Comparison of ENCODE assay signal across 9 mouse cellular contexts in the genomic region with DNA sequence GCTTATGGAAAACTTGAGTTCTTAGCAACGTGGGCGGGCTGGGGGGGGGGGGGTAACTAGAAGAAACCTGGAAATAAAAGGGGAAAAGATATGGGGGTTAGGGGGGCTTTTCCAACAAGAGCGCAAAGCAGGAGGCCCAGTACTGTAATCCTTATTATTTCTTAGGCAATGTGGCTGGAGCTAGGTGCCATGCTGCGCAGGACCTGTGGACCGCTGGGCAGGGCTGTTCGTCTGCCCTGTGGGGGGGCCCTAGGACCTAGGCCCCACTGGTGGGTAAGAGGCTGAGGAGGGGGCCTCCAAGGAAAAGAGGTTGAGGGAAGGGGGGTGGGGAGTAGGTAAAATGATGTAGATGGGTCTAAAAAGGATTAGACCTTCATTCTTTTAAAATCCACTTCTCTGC. TPM values are rescaled to one million over a fixed set of nuclear protein-coding genes. Genes with fewer than 3 reads are reported as not detected.
DNase-seq lines count a peak whose midpoint lies in the region; ATAC-seq and TF ChIP-seq lines count a peak whose summit lies in the region.
"Had no signal": no experiment of that assay in that cellular context is flagged by ENCODE, and none has a peak within 500 bp of the region (broad histone marks: within the 10 kb centered on the region; RNA-seq: fewer than 3 reads in every experiment).

No protein-coding gene starts in this region.

- H3K4me1 ChIP-seq in heart, embryonic 14.5 days (ENCODE audit: control insufficient read depth in 2 of 2, insufficient read depth in 2 of 2, low read length in 2 of 2), result peaks cover 8 to 9% of the 10 kb centered on the region in 2 experiments; a peak in 3 of 4 replicates
- H3K4me1 ChIP-seq in ES-Bruce4 (ENCODE audit: control insufficient read depth, insufficient read depth, low read length), result peaks cover 2% of the 10 kb centered on the region
- H3K4me1 ChIP-seq in forebrain, embryonic 14.5 days (ENCODE audit: control insufficient read depth, insufficient read depth, low read length), result peaks cover 7% of the 10 kb centered on the region
- H3K4me1 ChIP-seq in liver, embryonic 16.5 days (ENCODE audit: control insufficient read depth, low read depth, low read length), result peaks cover 15% of the 10 kb centered on the region

- no peaks in the 10 kb centered on the region for H3K9me3 ChIP-seq in heart, embryonic 14.5 days (ENCODE audit: control insufficient read depth, low read length)
- no peaks in the 10 kb centered on the region for H3K9me3 ChIP-seq in ES-Bruce4 (replicated peaks; ENCODE audit: control insufficient read depth, insufficient read depth, low read length, poor library complexity, severe bottlenecking)
- H3K9me3 ChIP-seq in forebrain, embryonic 14.5 days (replicated peaks; ENCODE audit: control insufficient read depth, low read length), result no peaks in the 10 kb centered on the region
- H3K9me3 ChIP-seq in liver, embryonic 16.5 days (replicated peaks; ENCODE audit: control insufficient read depth, low read length), result no peaks in the 10 kb centered on the region

- TF ChIP-seq CTCF in ES-Bruce4 (IDR thresholded peaks at IDR 0.05; ENCODE audit: low read depth, low read length), result no peak

- H3K27me3 ChIP-seq in heart, embryonic 14.5 days (ENCODE audit: control insufficient read depth, insufficient read depth, low read length), result no peaks in the 10 kb centered on the region
- H3K27me3 ChIP-seq in ES-Bruce4 (ENCODE audit: control insufficient read depth, insufficient read depth, low read length, poor library complexity, severe bottlenecking), result no peaks in the 10 kb centered on the region
- H3K27me3 ChIP-seq in forebrain, embryonic 14.5 days (replicated peaks; ENCODE audit: control insufficient read depth, insufficient read depth, low read length), result no peaks in the 10 kb centered on the region
- no peaks in the 10 kb centered on the region for H3K27me3 ChIP-seq in liver, embryonic 16.5 days (ENCODE audit: control insufficient read depth, insufficient read depth, low read depth, low read length)
- H3K27me3 ChIP-seq: Patski had no signal

- no peak for TF ChIP-seq EP300 in ES-Bruce4 (IDR thresholded peaks at IDR 0.05; ENCODE audit: insufficient read depth, low read depth, low read length)

- no peak; the same call in 1 of the 2 replicates for ATAC-seq in heart, embryonic 14.5 days (ENCODE audit: insufficient number of reproducible peaks, insufficient read depth, low FRiP score, low read depth)
- peak; percentile 35 for ATAC-seq in forebrain, embryonic 14.5 days
- no peak for ATAC-seq in liver, embryonic 16.5 days (ENCODE audit: low read depth)

- no peak for TF ChIP-seq POLR2A in ES-Bruce4 (IDR thresholded peaks at IDR 0.05; ENCODE audit: insufficient read depth, low read length)

- peak overlapping the region; percentile 50 to 88 for H3K4me3 ChIP-seq in heart, embryonic 14.5 days (ENCODE audit: control insufficient read depth in 1 of 2, insufficient read depth in 1 of 2, low read depth in 1 of 2, low read length in 2 of 2)
- H3K4me3 ChIP-seq in ES-Bruce4 (ENCODE audit: low read depth, low read length), result peak overlapping the region; percentile 51
- peak overlapping the region; percentile 50 for H3K4me3 ChIP-seq in forebrain, embryonic 14.5 days (ENCODE audit: low read depth, low read length)
- H3K4me3 ChIP-seq in liver, embryonic 16.5 days (ENCODE audit: low read depth, low read length), result peak overlapping the region; percentile 79

- 5% methylated on average over 6 of the region's 6 CpGs for WGBS in heart, embryonic 14.5 days
- WGBS in forebrain, embryonic 14.5 days, result 2% methylated on average over 6 of the region's 6 CpGs
- 10% methylated on average over 6 of the region's 6 CpGs for WGBS in liver, embryonic 16.5 days (ENCODE audit: insufficient replicate concordance)

- H3K36me3 ChIP-seq in heart, embryonic 14.5 days (ENCODE audit: control insufficient read depth, insufficient read depth, low read length), result no peaks in the 10 kb centered on the region
- no peaks in the 10 kb centered on the region for H3K36me3 ChIP-seq in ES-Bruce4 (ENCODE audit: control insufficient read depth, insufficient read depth, low read length, poor library complexity, severe bottlenecking)
- no peaks in the 10 kb centered on the region for H3K36me3 ChIP-seq in forebrain, embryonic 14.5 days (ENCODE audit: control insufficient read depth, insufficient read depth, low read length)
- no peaks in the 10 kb centered on the region for H3K36me3 ChIP-seq in liver, embryonic 16.5 days (ENCODE audit: control insufficient read depth, insufficient read depth)

- peak overlapping the region; percentile 68 for H3K9ac ChIP-seq in heart, embryonic 14.5 days (ENCODE audit: low read length)
- H3K9ac ChIP-seq in ES-Bruce4 (ENCODE audit: low read depth, poor library complexity, severe bottlenecking), result peak overlapping the region; percentile 32; the same call in 1 of the 2 replicates
- peak overlapping the region; percentile 57 for H3K9ac ChIP-seq in forebrain, embryonic 14.5 days (ENCODE audit: low read length)
- H3K9ac ChIP-seq in liver, embryonic 16.5 days (ENCODE audit: low read depth, low read length), result peak overlapping the region; percentile 66

- H3K27ac ChIP-seq in heart, embryonic 14.5 days (replicated peaks in 1 of 2; ENCODE audit: control insufficient read depth in 1 of 2, insufficient read depth in 1 of 2, low read depth in 2 of 2, low read length in 2 of 2), result peak overlapping the region in 1 of 2 experiments; percentile 56; a peak in 1 of 4 replicates
- no peak overlapping the region for H3K27ac ChIP-seq in ES-Bruce4 (ENCODE audit: insufficient read depth, low read length)
- peak overlapping the region; percentile 56; the same call in 1 of the 2 replicates for H3K27ac ChIP-seq in forebrain, embryonic 14.5 days (ENCODE audit: low read depth, low read length)
- no peak overlapping the region for H3K27ac ChIP-seq in liver, embryonic 16.5 days (ENCODE audit: low read length)

- peak overlapping the region; percentile 72 for H3K4me2 ChIP-seq in heart, embryonic 14.5 days (ENCODE audit: low read length)
- H3K4me2 ChIP-seq in forebrain, embryonic 14.5 days (ENCODE audit: low read length), result peak overlapping the region; percentile 68
- H3K4me2 ChIP-seq in liver, embryonic 16.5 days (ENCODE audit: low read depth, low read length), result peak overlapping the region; percentile 71

- no peak for DNase-seq in heart, adult 11 months
- DNase-seq in forebrain, embryonic 14.5 days (ENCODE audit: low spot score), result peak; percentile 23
- no peak for DNase-seq in right cerebral cortex, postnatal 36 days (ENCODE audit: low spot score in 2 of 2)
- no peak for DNase-seq in layer of hippocampus, adult 11-12 months (ENCODE audit: low spot score)
- DNase-seq in testis, postnatal 14 days (ENCODE audit: low spot score), result no peak

RNA-seq across cellular contexts. Expression of a gene that starts 0.5 kb away (rescaled TPM):
- 9.9 and 11.9 TPM in 2 replicates for polyA plus RNA-seq in heart, embryonic 14.5 days (2014; fragmentation: Nextera tagmentation; extraction: Ambion mirVana)
- polyA plus RNA-seq in ES-Bruce4 (2011; ENCODE audit: insufficient read depth, insufficient read length, low read depth, missing spikeins), result 7.8 and 10.9 TPM in 2 replicates
- 21.1 and 22.9 TPM in 2 replicates for polyA plus RNA-seq in forebrain, embryonic 14.5 days (2014; fragmentation: Nextera tagmentation; extraction: Ambion mirVana)
- 26.6 and 32.3 TPM in 2 replicates for polyA plus RNA-seq in liver, embryonic 16.5 days (2015; fragmentation: Nextera tagmentation; extraction: Ambion mirVana)

RNA-seq across cellular contexts. Expression of a gene that starts 4.8 kb away (rescaled TPM):
- 3.4 and 3.8 TPM in 2 replicates for polyA plus RNA-seq in heart, embryonic 14.5 days (2014; fragmentation: Nextera tagmentation; extraction: Ambion mirVana)
- polyA plus RNA-seq in ES-Bruce4 (2011; ENCODE audit: insufficient read depth, insufficient read length, low read depth, missing spikeins), result 10.7 and 11.3 TPM in 2 replicates
- polyA plus RNA-seq in forebrain, embryonic 14.5 days (2014; fragmentation: Nextera tagmentation; extraction: Ambion mirVana), result 4.4 and 6.5 TPM in 2 replicates
- 1.6 and 2.0 TPM in 2 replicates for polyA plus RNA-seq in liver, embryonic 16.5 days (2015; fragmentation: Nextera tagmentation; extraction: Ambion mirVana)

RNA-seq across cellular contexts. Expression of a gene that starts 24.9 kb away (rescaled TPM):
- polyA plus RNA-seq in heart, embryonic 14.5 days (2014; fragmentation: Nextera tagmentation; extraction: Ambion mirVana), result 3.3 and 5.4 TPM in 2 replicates
- 32.9 and 38.5 TPM in 2 replicates for polyA plus RNA-seq in ES-Bruce4 (2011; ENCODE audit: insufficient read depth, insufficient read length, low read depth, missing spikeins)
- 22.9 and 28.6 TPM in 2 replicates for polyA plus RNA-seq in forebrain, embryonic 14.5 days (2014; fragmentation: Nextera tagmentation; extraction: Ambion mirVana)
- polyA plus RNA-seq in liver, embryonic 16.5 days (2015; fragmentation: Nextera tagmentation; extraction: Ambion mirVana), result 1.2 and 1.9 TPM in 2 replicates

RNA-seq across cellular contexts. Expression of a gene that starts 37.2 kb away (rescaled TPM):
- polyA plus RNA-seq in heart, embryonic 14.5 days (2014; fragmentation: Nextera tagmentation; extraction: Ambion mirVana), result 140 and 150 TPM in 2 replicates
- 228 and 239 TPM in 2 replicates for polyA plus RNA-seq in ES-Bruce4 (2011; ENCODE audit: insufficient read depth, insufficient read length, low read depth, missing spikeins)
- polyA plus RNA-seq in forebrain, embryonic 14.5 days (2014; fragmentation: Nextera tagmentation; extraction: Ambion mirVana), result 264 and 273 TPM in 2 replicates
- polyA plus RNA-seq in liver, embryonic 16.5 days (2015; fragmentation: Nextera tagmentation; extraction: Ambion mirVana), result 74.7 and 75.5 TPM in 2 replicates

RNA-seq across cellular contexts. Expression of a gene that starts 37.7 kb away (rescaled TPM):
- 3.3 and 3.7 TPM in 2 replicates for polyA plus RNA-seq in heart, embryonic 14.5 days (2014; fragmentation: Nextera tagmentation; extraction: Ambion mirVana)
- 10.9 and 12.6 TPM in 2 replicates for polyA plus RNA-seq in ES-Bruce4 (2011; ENCODE audit: insufficient read depth, insufficient read length, low read depth, missing spikeins)
- 2.8 and 3.2 TPM in 2 replicates for polyA plus RNA-seq in forebrain, embryonic 14.5 days (2014; fragmentation: Nextera tagmentation; extraction: Ambion mirVana)
- polyA plus RNA-seq in liver, embryonic 16.5 days (2015; fragmentation: Nextera tagmentation; extraction: Ambion mirVana), result 0.62 and 0.87 TPM in 2 replicates
